Mouse (Mus musculus) forebrain, embryonic 16.5 days (tissue): ENCODE measurements around the gene R3hdm1. TPM values are rescaled to one million over a fixed set of nuclear protein-coding genes. Genes with fewer than 3 reads are reported as not detected.
"Not testable (repeated sequence)": the region's sequence is repeated elsewhere in the genome, so short reads cannot be mapped to it uniquely, and the experiment has no call there.

Source experiments
- ATAC-seq: fragments of 200-750 bp; cut with Nextera tagmentation; 2 replicates; pipeline ENCODE4 v1.8.0; 2017; ENCODE audit warnings: mild to moderate bottlenecking, moderate library complexity
- H3K27ac ChIP-seq: fragments of 300-500 bp; sonication (generic); 2 replicates; pipeline ENCODE4 v1.5.1; 2014; ENCODE audit warnings: low read length, control low read depth
- H3K27me3 ChIP-seq: fragments of 300-500 bp; sonication (generic); replicated peaks from 2 replicates; pipeline ENCODE4 v1.6.1; 2014; ENCODE audit warnings: low read length; ENCODE audit not compliant: control insufficient read depth, insufficient read depth
- H3K36me3 ChIP-seq: fragments of 300-500 bp; sonication (generic); 2 replicates; pipeline ENCODE4 v1.6.1; 2014; ENCODE audit not compliant: control insufficient read depth, insufficient read depth
- H3K4me1 ChIP-seq: fragments of 300-500 bp; sonication (generic); replicated peaks from 2 replicates; pipeline ENCODE4 v1.6.1; 2014; ENCODE audit warnings: low read length; ENCODE audit not compliant: control insufficient read depth, insufficient read depth
- H3K4me2 ChIP-seq: fragments of 300-500 bp; sonication (generic); 2 replicates; pipeline ENCODE4 v1.6.1; 2014; ENCODE audit warnings: mild to moderate bottlenecking, low read length, control low read depth
- H3K4me3 ChIP-seq: fragments of 300-500 bp; sonication (generic); replicated peaks from 2 replicates; pipeline ENCODE4 v1.5.1; 2014; ENCODE audit warnings: mild to moderate bottlenecking, low read length, control low read depth
- H3K9ac ChIP-seq: fragments of 300-500 bp; sonication (generic); replicated peaks from 2 replicates; pipeline ENCODE4 v1.6.1; 2014; ENCODE audit warnings: low read depth, low read length, control low read depth
- H3K9me3 ChIP-seq: fragments of 300-500 bp; sonication (generic); 2 replicates; pipeline ENCODE4 v1.6.1; 2016; ENCODE audit warnings: low read length; ENCODE audit not compliant: control insufficient read depth
- WGBS: fragments of 180-500 bp; shearing (Covaris S2); extraction: QIAGEN DNeasy Blood & Tissue Kit; methylation state at CpG from one replicate; pipeline ENCODE4 v1.1.7; 2014; 5-methylcytosine and 5-hydroxymethylcytosine counted together
- polyA plus RNA-seq: library from polyadenylated mRNA; unstranded; fragments of >200 nt; fragmentation: Nextera tagmentation; extraction: Ambion mirVana; gene quantifications from 2 replicates; pipeline ENCODE4 v1.2.1, GENCODE M21; 2015

The R3hdm1 gene
- polyA plus RNA-seq, 1 experiment from 2014 or later: 109 TPM

DNA sequence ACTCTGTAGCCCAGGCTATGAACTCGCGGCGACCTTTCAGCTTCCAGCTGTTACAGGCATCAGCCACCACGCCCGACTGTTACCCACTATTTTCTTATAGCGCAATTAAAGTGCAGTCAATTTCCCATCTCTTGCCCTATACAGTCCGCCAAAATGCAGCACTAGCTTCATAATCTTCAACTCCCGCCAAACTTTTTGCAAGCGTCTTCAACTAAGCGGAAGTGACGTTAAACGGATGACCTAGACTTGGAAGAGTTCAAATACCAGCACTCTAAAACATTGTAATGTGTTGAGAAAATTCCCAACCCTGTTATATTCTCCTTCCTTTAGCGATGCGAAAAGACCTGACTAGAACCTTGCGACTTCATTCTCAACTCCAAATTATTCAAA is 855 bp upstream of the R3hdm1 start:
- H3K4me3 ChIP-seq: peak overlapping the region; percentile 69
- ATAC-seq: peak; percentile 24
- H3K27ac ChIP-seq: peak overlapping the region; percentile 96; the same call in 1 of the 2 replicates
- WGBS: under 1% methylated on average over 15 of the region's 15 CpGs
- no peaks in the 10 kb centered on the region for H3K9me3 ChIP-seq
- no peaks in the 10 kb centered on the region for H3K36me3 ChIP-seq
- peaks cover 12% of the 10 kb centered on the region for H3K4me1 ChIP-seq
- no peaks in the 10 kb centered on the region for H3K27me3 ChIP-seq
- H3K9ac ChIP-seq: 0 out of 2 replicates have a peak overlapping the region, but pooled peaks have one; percentile 19
- H3K4me2 ChIP-seq: peak overlapping the region; percentile 58

DNA sequence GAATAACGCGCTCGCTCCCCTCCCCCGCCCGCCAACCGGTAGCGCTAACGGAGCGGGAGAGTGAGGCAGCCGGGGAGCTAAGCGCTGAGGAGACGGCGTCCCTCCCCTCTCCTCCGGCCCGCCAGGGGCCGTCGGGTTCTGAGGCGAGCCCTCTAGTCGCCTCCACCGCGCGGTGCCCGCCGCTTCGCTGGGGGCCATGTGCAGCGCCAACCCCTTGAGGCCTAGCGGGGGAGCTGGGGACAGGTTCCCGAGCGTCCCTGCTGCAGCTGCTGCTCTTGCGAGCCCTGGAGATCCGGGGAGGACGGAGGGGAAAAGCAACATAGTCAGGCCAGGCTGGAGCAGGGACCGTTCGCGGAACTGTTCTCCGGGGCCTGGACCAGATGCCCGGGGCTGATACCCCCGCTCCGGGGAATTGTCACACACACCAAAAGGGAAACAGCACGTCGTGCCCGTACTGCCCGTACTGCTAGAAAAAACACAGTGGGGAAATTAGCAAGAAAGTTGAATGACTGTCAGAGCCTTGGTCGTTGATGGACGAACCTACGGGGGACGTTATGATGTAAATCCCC is 503 bp downstream of the R3hdm1 start:
- under 1% methylated on average over 46 of the region's 47 CpGs for WGBS
- Histone ChIP-seq H3K4me2 (peak overlapping the region; percentile 79), H3K9me3 (no peaks in the 10 kb centered on the region), H3K9ac (peak overlapping the region; percentile 94), H3K4me1 (peaks cover 12% of the 10 kb centered on the region), H3K36me3 (no peaks in the 10 kb centered on the region), H3K27ac (peak overlapping the region; percentile 94), H3K27me3 (no peaks in the 10 kb centered on the region), H3K4me3 (peak overlapping the region; percentile 94)
- ATAC-seq: peak; percentile 49

DNA sequence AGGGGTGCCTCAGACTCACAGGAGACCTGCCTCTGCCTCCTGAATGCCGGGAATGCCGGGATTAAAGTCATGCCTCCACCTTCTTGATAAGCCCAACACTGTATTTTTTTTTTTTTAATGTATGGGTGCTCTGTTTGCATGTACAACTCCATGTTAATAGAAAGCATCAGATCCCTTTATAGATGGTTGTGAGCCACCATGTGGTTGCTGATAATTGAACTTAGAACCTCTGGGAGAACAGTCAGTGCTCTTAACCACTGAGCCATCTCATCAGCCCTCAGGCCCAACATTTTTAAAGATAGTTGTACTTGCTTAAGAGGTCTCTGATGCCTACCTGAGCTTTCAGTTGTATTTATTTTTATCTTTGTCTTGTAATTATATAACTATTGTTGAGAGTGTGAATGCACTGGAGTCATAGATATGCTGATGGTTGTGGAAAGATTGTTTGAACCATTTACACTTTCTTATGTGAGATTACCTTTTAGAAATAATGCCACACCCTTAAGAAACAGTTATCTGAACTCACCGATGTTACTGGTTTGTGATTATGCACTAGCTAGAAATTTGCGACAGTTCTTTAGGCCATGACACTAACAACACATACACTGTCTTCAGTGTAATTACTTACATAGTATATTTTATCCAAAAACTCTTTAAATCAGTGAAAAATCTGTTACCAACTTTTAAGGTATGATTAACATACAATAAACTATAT is 18.0 kb downstream of the R3hdm1 start:
- ATAC-seq: no peak
- 95% methylated on average over 4 of the region's 4 CpGs for WGBS
- Histone ChIP-seq H3K4me1 (no peaks in the 10 kb centered on the region), H3K9ac (no peak overlapping the region), H3K4me2 (no peak overlapping the region), H3K36me3 (no peaks in the 10 kb centered on the region), H3K27ac (no peak overlapping the region), H3K4me3 (no peak overlapping the region), H3K27me3 (no peaks in the 10 kb centered on the region), H3K9me3 (no peaks in the 10 kb centered on the region)

DNA sequence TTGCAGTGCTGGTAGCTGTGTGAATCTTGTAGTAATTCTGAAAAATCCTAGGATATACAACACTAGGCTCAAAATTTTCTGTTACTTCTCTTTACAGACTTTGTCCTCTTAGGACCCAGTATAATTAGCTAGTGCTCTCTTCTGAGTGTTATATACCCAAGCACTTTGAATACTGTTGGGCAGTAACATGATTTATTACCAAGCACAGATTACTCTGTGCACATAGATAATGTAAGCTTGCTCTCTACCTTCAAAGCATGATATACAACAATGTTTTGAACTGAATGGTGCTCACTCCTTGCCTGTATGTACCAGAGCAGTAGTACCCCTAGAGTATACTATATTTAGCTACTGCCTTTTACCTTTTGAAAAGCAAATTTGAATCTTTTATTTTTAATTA is 33.1 kb downstream of the R3hdm1 start:
- H3K36me3 ChIP-seq, H3K27me3 ChIP-seq, H3K4me1 ChIP-seq, H3K4me3 ChIP-seq, H3K4me2 ChIP-seq, ATAC-seq, H3K27ac ChIP-seq, H3K9me3 ChIP-seq, H3K9ac ChIP-seq: not testable (repeated sequence)

DNA sequence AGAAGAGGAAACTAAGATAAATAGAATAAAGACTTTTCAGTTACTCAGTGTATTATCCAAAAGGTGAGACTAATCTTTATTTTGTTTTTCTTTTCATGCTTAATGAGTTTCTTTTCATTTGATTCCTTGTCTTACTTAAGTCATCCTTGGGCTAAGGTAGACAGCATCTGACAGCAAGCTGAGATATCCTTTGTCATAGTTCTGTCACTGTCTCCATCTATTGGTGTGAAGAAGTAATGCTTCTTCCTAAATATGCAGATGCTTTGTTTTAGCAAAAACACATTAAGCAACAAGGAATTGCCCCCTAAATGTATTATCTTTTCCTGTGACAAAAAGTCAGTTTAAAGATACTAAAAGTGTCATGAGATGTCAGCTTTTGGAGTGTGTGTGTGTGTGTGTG is 37.9 kb downstream of the R3hdm1 start:
- Histone ChIP-seq H3K4me3 (no peak overlapping the region), H3K4me1 (0 out of 2 replicates have a peak, but pooled peaks cover 2% of the 10 kb centered on the region), H3K4me2 (no peak overlapping the region), H3K36me3 (no peaks in the 10 kb centered on the region), H3K27ac (no peak overlapping the region), H3K27me3 (no peaks in the 10 kb centered on the region), H3K9ac (no peak overlapping the region), H3K9me3 (no peaks in the 10 kb centered on the region)
- ATAC-seq: peak; percentile 65

DNA sequence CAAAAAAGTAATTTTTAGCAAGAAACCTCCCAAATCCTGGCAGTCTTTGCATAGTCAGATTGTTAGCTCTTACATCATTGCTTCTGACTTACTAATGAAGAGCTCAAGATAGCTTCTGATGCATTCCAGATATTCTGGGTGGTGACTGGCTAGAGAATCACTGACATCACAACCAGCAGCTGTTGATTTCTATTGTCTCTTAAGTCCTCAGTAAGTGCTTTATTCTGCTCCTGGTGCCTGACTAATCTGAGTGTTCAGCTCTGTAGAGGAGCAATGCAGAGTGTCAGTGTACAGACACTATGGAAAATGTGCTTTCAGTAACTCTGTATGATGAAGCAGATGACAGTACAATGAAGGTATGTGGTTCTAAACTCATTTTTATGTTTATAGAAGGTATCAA is 38.6 kb downstream of the R3hdm1 start:
- Histone ChIP-seq H3K4me3 (no peak overlapping the region), H3K36me3 (no peaks in the 10 kb centered on the region), H3K4me2 (no peak overlapping the region), H3K9me3 (no peaks in the 10 kb centered on the region), H3K9ac (no peak overlapping the region), H3K27me3 (no peaks in the 10 kb centered on the region), H3K27ac (no peak overlapping the region), H3K4me1 (0 out of 2 replicates have a peak, but pooled peaks cover 2% of the 10 kb centered on the region)
- no peak for ATAC-seq

DNA sequence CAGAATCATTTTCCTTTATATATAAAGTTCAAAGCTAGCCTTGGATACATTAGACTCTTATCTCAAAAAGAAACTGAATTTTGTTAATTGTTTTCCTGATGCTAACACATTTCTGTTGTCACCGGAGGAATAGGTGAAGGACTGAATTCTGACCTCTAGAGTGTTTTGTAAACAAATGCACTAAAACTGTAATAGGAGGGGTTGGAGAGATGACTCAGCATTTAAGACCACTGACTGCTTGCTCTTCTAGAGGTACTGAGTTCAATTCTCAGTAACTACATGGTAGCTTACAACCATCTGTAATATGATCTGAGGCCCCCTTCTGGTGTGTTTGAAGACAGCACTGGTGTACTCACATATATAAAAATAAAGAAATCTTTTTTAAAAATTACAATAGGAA is 63.9 kb downstream of the R3hdm1 start:
- WGBS: 97% methylated on average over 1 of the region's 1 CpGs
- no peak overlapping the region for H3K27ac ChIP-seq

DNA sequence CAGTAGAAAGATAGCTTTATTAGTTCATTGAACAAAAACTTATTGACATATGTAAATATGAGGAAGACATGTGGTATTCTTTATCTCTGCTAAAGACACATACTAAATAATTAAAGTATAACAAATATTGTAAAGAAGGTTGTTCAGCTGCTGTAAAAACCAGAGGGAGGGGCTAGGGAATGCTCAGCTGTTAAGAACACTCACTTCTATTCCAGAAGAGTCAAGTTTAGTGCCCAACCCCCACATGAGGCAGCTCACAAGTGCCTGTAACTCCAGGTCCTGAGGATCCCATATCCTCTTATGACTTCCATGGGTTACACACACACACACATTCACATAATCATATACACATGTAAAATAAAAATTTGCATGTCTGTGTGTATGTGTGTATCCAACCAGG is 67.0 kb downstream of the R3hdm1 start:
- no peaks in the 10 kb centered on the region for H3K9me3 ChIP-seq
- H3K27ac ChIP-seq: no peak overlapping the region
- no peak overlapping the region for H3K4me2 ChIP-seq
- ATAC-seq: no peak
- H3K9ac ChIP-seq: no peak overlapping the region
- H3K36me3 ChIP-seq: peaks cover 3% of the 10 kb centered on the region
- H3K4me1 ChIP-seq: no peaks in the 10 kb centered on the region
- H3K27me3 ChIP-seq: no peaks in the 10 kb centered on the region
- no peak overlapping the region for H3K4me3 ChIP-seq

More for the DNA sequence above, 63.9 kb downstream of the R3hdm1 start:
- no peaks in the 10 kb centered on the region for H3K4me1 ChIP-seq
- H3K36me3 ChIP-seq: no peaks in the 10 kb centered on the region; the same call in 1 of the 2 replicates
- no peak overlapping the region for H3K9ac ChIP-seq
- H3K4me2 ChIP-seq: no peak overlapping the region
- no peaks in the 10 kb centered on the region for H3K27me3 ChIP-seq
- H3K9me3 ChIP-seq: no peaks in the 10 kb centered on the region
- ATAC-seq: no peak
- no peak overlapping the region for H3K4me3 ChIP-seq

DNA sequence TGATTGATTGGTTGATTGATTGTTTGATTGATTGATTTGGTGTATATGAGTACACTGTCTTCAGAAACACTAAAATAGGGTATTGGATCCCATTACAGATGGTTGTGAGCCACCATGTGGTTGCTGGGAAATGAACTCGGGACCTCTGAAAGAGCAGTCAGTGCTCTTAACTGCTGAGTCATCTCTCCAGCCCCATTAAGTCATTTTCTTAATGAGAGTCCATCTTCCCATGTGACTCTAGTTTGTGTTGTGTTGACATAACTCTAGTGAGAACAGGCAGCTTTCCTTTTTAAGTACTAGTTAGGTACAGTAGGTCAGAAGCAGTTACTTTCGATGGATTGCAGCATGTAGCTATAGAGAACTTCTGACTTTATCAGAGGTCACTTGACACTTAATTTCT is 88.3 kb downstream of the R3hdm1 start:
- H3K36me3 ChIP-seq: peaks cover 20% of the 10 kb centered on the region
- ATAC-seq: no peak
- no peak overlapping the region for H3K4me2 ChIP-seq
- H3K9ac ChIP-seq: no peak overlapping the region
- H3K4me1 ChIP-seq: no peaks in the 10 kb centered on the region
- no peak overlapping the region for H3K27ac ChIP-seq
- WGBS: 87% methylated on average over 2 of the region's 2 CpGs
- no peaks in the 10 kb centered on the region for H3K27me3 ChIP-seq
- no peak overlapping the region for H3K4me3 ChIP-seq
- no peaks in the 10 kb centered on the region for H3K9me3 ChIP-seq
